Mouse (Mus musculus) E14TG2a.4 (cell line): Measurements from ENCODE around the gene Snx11.
A peak's percentile ranks its signal among the peaks of the same experiment; 100 is the strongest.

Experiments
- CTCF ChIP-seq: conservative IDR thresholded peaks from 2 replicates; pipeline ENCODE4 v1.5.1; 2014; ENCODE audit warnings: low read length
- NANOG ChIP-seq: IDR thresholded peaks from 2 replicates; pipeline ENCODE4 v1.6.1; 2014; ENCODE audit warnings: borderline replicate concordance, low read length, mixed read lengths
- POU5F1 ChIP-seq: IDR thresholded peaks from 2 replicates; pipeline ENCODE4 v1.6.1; 2014; ENCODE audit warnings: low read length, borderline replicate concordance

DNA sequence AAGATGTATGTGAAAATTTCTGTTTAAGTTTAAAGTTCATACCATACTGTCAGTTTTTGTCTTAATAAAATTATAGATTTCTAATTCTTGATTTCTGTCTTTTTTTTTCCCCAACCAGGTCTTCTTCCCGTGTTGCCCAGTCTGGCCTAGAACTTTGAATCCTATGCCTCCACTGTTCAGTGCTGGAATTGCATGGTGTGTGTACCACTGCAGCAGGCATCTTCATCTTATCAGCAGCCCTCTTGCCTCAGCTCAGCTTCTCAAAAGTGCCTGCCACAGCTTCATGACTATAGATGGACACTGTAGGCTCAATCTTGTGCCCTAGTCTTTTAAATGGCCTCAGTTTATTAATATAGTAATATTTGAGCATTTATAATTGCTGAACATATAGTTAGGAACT lies 30.7 kb upstream of the Snx11 start:
- peak; percentile 34 for TF ChIP-seq CTCF
- no peak for TF ChIP-seq POU5F1
- TF ChIP-seq NANOG = no peak
